Mouse (Mus musculus): ENCODE results near the gene Dach2. TPM values are rescaled to one million over a fixed set of nuclear protein-coding genes. Genes with fewer than 3 reads are reported as not detected.
"Not testable (repeated sequence)": the region's sequence is repeated elsewhere in the genome, so short reads cannot be mapped to it uniquely, and the experiment has no call there.

Gene Dach2
- total RNA-seq (2017), result not detected in 3 replicates

DNA sequence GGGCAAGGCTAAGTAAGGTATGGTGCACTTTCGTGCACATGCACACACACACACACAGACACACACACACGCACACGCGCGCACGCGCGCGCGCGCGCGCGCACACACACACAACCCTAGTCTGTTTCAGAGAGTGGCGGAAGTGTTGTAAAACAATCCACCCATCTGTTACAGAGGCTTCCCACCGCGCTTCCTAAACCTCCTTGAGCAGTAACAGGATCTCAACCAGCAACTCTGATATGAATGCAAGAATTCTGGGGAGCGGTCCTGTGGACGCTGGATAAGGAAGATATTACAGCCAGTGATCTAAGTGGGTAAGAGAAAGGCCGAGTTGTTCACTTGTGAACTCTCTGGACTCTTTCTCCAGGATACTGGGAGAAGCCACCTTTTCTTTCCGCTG, at the start of gene Dach2:
Gene Dach2, plus strand, starts transcription at position 107 of the 400 bp plus-strand sequence.
- no peak for ATAC-seq (replicated peaks; ENCODE audit: insufficient number of reproducible peaks, low FRiP score, low TSS enrichment, poor library complexity, severe bottlenecking)

DNA sequence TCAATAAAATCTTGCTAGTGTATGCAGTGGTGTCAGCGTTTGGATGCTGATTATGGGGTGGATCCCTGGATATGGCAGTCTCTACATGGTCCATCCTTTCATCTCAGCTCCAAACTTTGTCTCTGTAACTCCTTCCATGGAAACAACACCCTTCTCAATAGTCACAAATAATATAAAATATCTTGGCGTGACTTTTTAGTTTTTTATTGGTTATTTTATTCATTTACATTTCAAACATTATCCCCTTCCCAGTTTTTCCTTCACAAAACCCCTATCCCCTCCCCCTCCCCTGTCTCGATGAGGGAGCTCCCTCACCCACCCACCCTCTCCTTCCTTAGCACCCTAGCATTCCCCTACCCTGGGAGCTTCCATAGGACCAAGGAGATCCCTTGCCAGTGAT, 44.9 kb upstream of the Dach2 start:
- ATAC-seq (replicated peaks; ENCODE audit: insufficient number of reproducible peaks, low FRiP score, low TSS enrichment, poor library complexity, severe bottlenecking), result not testable (repeated sequence)

DNA sequence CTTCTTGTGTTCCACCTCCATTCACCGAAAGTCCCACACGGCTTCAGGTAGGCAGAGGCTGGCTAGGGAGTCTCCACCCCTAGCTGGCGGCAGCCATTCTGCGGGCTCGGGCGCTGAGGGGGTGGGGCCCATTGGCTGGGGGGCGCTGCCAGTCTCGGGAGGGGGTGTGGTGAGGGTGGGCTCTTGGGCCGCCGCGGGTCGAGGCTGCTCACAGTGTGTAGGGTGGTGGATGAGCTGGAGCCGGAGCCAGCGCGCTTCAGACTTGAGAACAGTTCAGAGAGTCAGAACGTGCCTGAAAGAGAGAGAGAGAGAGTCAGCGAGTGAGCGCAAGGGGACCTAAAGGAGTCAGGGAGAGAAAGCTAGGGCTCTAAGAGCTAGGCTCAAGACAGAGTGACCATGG, 721 bp downstream of the Dach2 start:
- ATAC-seq (replicated peaks; ENCODE audit: insufficient number of reproducible peaks, low FRiP score, low TSS enrichment, poor library complexity, severe bottlenecking), result no peak

DNA sequence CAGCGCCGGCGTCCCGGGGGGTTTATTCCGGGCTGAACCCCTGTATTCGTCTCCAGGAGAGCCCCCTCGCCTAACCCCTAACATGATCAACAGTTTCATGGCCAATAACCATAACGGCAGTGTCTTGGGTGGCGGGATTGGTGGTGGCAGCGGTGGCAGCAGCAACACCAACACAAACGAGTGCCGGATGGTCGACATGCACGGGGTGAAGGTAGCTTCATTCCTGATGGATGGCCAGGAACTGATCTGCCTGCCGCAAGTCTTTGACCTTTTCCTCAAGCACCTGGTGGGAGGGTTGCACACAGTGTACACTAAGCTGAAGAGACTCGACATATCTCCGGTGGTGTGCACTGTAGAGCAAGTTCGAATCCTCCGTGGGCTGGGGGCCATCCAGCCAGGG, 1.2 kb downstream of the Dach2 start:
- no peak for ATAC-seq (replicated peaks; ENCODE audit: insufficient number of reproducible peaks, low FRiP score, low TSS enrichment, poor library complexity, severe bottlenecking)

DNA sequence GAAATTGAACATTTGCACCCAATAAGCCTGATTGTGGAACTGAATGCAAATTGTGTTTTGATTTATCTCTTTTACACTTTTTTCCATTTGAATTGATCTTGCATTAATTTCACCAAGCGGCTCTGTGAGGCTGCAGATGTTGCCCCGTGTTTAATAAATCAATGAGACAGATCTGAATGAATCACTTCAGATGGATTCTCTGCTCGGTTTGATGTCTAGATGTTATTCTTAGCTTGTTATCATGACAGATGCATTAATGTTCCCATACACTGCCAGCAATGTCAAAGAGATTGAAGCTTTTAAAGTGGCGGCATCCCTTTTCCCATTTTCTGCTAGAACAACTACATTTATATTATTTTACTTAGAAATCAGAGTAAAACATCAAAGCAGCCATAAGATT, 7.0 kb downstream of the Dach2 start:
- no peak for ATAC-seq (replicated peaks; ENCODE audit: insufficient number of reproducible peaks, low FRiP score, low TSS enrichment, poor library complexity, severe bottlenecking)

DNA sequence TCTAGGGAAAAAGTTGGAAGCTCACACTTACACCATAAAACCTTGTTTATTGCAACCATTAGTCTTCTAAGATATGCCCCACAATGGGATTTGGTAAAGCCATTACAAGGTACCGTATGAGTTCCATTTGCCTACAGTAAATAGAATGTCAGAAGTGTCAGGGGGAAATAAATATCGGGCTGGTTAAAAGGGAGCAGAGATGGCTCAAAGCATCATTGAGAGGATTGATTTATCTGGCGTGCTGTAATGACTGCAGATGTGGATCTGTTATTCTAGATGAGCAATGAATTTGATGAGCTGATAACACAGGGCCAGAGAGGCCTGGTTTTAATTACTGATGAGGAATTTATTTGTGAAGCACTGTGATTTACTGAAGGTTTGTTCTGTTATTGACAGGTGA, 40.8 kb downstream of the Dach2 start:
- ATAC-seq (replicated peaks; ENCODE audit: insufficient number of reproducible peaks, low FRiP score, low TSS enrichment, poor library complexity, severe bottlenecking), result no peak

DNA sequence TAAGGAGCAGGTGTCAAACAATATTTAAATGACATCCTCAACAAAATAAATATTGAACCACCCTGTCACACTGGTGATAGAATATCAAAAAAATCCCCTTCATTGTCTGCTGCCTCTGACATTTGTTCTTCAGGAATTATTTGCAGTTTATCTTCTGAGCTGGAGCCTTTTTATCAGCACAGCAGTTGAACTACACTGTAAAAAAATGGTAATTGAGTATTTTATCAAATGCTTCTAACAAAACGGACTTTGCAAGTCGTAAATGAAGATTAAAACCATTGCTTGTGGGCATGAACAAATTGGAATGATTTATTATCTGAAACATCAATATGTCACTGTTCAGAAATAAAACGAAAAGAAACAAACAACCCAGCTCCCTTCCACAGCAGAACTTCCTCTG, 97.1 kb downstream of the Dach2 start:
- ATAC-seq (replicated peaks; ENCODE audit: insufficient number of reproducible peaks, low FRiP score, low TSS enrichment, poor library complexity, severe bottlenecking), result no peak

DNA sequence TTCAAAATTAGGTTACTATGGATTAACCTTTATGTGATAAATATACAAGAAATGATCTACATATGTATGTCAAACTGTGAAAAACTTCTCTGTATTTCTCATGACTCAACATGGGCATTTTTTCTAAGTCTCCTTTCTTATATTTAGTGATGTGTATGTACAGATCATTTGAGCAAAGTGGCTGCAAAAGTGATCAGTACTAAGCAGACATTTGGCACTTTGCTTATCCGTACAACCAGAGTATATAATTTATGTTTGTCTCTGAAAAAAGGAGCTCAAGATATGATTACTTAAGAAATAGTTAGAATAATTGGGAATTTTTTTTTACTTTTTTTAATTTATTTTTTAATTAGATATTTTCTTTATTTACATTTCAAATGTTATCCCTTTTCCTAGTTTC, 111.4 kb downstream of the Dach2 start:
- ATAC-seq (replicated peaks; ENCODE audit: insufficient number of reproducible peaks, low FRiP score, low TSS enrichment, poor library complexity, severe bottlenecking), result no peak

DNA sequence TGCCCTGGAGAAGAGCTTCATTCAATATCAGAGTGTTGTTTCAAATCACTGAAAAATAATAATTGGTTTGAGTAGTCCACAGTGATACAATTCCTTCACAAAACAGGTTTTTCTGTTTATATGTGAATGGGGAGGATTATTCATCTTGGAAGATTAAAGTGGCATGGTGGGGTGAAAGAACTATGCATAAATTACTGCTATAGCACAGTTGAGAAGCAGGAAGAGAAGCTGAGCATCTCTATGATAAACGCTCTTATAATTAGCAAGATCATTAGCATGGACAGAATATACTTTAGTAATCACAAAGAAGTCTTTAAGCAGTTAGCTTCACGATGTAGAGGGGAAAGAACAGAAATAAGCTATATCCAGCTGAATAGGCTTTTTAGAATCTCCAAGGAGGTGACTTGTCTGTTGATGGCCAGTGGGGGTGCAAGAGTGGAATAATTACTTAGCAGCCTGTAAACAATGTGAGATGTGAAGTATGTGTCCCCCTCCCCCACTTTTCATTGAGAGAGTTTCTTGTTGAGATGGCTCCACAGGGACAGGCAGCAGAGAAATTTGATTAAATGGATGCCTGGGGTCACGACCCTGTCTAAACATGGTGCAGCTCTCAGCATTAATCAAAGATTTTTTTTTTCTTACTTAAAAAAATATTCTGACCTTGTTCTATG, 124.3 kb downstream of the Dach2 start:
- ATAC-seq (replicated peaks; ENCODE audit: insufficient number of reproducible peaks, low FRiP score, low TSS enrichment, poor library complexity, severe bottlenecking), result no peak

DNA sequence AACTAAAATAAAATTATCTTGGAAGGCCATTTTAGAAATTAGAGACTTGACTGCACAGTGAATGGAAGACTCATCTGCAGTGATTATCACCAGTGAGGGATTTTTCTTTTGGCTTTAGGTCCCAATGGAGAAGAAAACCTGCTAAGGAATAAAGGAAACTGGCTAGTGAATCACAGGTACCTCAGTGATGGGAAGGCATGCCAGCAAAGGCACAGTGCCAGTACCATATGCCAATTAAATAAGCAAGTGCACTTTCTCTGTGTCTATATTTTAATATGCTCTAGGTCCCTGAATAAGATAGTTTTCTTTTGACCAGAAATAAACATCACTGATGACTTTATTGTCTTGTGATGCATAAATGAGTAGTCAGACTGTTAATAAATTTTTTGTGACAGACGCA, 184.8 kb downstream of the Dach2 start:
- no peak for ATAC-seq (replicated peaks; ENCODE audit: insufficient number of reproducible peaks, low FRiP score, low TSS enrichment, poor library complexity, severe bottlenecking)

DNA sequence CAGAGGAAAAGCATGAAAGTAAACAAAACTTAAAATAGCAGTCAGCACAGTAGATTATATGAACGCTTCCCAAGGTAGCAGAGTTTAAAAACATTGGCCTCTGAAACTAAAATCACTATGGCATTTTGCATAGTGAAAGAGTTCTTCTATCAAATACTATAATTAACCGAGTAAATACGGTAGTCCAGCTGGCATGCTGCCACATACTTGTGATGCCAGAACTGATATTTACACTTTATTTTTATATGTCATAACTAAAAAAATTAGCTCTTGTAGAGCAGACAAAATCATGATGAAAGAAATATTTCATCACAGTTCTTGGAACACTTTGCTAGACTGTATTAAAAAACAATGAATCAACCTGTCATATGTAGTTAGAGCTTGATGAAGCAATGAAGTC, 247.8 kb downstream of the Dach2 start:
- ATAC-seq (replicated peaks; ENCODE audit: insufficient number of reproducible peaks, low FRiP score, low TSS enrichment, poor library complexity, severe bottlenecking), result no peak

DNA sequence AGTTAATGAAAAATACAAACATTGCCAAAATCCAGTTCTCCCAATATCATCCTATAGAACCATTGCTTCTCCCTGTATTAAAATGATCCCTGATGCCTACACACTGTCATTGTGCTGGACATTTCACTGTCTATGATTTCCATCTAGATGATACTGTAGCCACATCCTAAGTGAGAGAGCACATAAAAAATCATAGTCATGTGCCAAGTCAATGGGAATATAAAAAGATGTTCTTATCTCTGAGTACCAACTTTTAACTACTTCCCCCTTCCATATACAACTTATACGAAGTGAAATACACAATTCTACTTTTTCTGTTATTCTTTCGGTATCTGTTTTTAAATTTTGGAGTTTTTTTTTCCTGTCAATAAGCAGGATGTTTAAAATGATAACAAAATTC, 266.6 kb downstream of the Dach2 start:
- ATAC-seq (replicated peaks; ENCODE audit: insufficient number of reproducible peaks, low FRiP score, low TSS enrichment, poor library complexity, severe bottlenecking), result no peak

DNA sequence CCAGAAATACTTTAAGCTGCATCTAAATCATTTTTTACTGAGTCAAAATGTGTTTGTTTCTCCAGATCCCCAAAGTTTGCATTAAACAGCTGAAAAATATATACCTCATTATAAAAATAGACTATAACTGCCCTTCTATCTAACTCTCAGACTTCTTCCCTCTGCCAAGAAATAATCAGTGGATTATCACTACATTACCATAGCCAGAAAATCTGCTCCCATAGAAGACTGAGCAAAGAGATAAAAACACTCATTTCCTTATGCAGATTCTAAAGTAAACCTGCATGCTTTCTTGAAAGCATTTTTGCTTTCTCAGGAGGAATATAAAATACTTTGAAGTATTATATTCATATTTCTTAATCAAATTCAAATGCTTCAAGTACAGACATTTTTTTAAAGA, 368.8 kb downstream of the Dach2 start:
- no peak for ATAC-seq (replicated peaks; ENCODE audit: insufficient number of reproducible peaks, low FRiP score, low TSS enrichment, poor library complexity, severe bottlenecking)

DNA sequence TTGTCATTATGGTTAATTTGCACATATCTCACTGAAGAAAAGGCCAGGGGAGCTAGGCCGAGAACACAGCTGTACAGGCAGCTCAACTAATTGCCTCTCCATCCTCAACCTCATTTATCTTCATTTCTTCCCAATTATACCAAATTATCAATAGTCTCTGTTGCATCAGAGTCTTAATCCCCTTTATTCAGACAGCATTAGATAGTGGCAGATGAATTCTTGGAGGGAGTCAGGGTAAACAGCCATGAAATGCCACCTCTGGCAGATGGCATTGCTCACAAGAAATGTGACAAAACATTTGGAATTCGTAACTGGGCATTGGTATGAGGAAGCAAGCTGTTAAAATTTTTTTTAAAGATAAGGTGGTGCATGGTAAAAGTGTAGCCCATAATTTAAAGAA, 389.9 kb downstream of the Dach2 start:
- ATAC-seq (replicated peaks; ENCODE audit: insufficient number of reproducible peaks, low FRiP score, low TSS enrichment, poor library complexity, severe bottlenecking), result no peak

DNA sequence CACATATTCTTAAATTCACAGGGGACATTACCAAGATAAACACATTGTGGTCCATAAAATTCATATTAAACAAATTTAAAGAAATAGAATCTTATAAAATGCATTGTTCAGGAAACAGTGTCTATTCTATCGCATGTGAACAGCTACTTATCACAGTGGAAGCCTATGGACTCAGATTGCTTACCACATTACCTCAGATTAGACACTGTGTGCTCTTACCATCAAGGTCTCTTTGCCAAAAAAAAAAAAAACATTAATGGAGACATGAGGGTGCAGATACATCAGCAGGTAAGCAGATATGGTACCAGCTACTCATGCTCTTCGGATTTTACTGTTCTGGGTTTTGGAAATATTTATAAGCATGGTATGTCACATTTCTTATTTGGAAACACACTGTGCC, 415.1 kb downstream of the Dach2 start:
- ATAC-seq (replicated peaks; ENCODE audit: insufficient number of reproducible peaks, low FRiP score, low TSS enrichment, poor library complexity, severe bottlenecking), result no peak

DNA sequence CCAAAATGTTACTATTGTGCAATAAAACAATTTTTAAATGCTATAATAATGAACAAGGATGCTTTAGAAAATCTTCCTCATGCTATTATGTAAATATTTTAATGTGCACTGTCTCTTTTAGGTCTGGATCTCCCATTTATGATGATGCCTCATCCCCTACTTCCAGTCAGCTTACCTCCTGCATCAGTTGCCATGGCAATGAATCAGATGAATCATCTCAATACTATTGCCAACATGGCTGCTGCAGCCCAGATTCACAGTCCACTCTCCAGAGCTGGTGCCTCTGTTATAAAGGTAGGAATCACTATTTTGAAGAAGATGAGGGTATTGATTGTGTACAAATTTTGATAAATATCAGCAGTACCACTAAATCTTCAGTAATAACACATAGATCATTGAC, 426.8 kb downstream of the Dach2 start:
- ATAC-seq (replicated peaks; ENCODE audit: insufficient number of reproducible peaks, low FRiP score, low TSS enrichment, poor library complexity, severe bottlenecking), result no peak

DNA sequence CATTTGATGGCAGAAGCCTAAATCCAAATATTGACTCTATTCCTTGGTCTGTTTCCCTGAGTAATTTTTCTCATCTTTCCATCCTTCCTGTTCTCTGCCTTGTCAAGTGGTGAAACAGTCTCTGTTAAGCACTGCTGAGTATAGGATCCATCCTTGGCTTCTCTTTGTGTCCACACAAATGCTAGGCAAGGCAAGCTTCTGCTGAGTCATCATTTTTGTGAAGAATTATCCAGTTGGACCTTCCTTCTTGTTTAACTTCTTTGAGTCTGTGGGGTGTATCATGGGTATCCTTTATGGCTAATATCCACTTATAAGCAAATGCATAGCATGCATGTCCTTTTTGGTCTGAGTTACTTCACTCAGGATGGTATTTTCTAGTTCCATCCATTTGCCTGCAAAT, 449.8 kb downstream of the Dach2 start:
- no peak for ATAC-seq (replicated peaks; ENCODE audit: insufficient number of reproducible peaks, low FRiP score, low TSS enrichment, poor library complexity, severe bottlenecking)

DNA sequence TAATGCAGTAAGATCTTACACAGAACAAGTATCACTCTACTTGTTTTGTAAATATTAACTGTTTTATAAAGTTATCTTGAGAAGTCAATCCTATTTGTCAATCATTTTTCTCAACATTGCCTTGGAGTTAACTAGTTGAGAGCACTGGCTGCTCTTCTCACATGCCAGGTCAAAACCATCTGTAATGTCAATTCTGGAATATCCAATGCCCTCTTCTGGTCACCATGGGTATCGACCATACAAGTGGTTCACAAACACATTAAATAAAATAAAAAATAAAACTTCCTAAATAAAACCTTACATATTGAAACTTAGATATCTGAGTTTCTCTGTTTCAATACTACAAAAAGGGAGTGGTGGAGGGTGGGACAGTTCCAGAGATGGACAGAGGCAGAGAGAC, 495.0 kb downstream of the Dach2 start:
- no peak for ATAC-seq (replicated peaks; ENCODE audit: insufficient number of reproducible peaks, low FRiP score, low TSS enrichment, poor library complexity, severe bottlenecking)

DNA sequence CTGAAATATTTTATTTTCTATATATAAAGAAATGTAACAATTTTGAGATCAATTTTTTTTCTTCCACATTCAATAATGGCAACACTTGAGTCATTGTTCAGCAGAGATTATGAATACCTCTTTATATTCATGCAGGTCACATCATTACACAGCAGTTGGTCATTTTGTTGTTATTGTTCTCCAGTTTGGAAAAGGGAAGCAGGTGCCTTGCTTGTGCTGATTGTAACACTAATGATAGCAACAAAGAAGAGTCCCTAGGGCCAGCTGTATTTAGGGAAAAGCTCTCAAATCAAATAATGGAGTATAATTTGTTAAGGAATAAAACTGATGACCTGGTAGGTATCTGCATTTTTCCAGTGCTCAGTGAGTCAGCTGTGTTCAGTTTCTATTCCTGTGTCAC, 513.1 kb downstream of the Dach2 start:
- ATAC-seq (replicated peaks; ENCODE audit: insufficient number of reproducible peaks, low FRiP score, low TSS enrichment, poor library complexity, severe bottlenecking), result no peak

DNA sequence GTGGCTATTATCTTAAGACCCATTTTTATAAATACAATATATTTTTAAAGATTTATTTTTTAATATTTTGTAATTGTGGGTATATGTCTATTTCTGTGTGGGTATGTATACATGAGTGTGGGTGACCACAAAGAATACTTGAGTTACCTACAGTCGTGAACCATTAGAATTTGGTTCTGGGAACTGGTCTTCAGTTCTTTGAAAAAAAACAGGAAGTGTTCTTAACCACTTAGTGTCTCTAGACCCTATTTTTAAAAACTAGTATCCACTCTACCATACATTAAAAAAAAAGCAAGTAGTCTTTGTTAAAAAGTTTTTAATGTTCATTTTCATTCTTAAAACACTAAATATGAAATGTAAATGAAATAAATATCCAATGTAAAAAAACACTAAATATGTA, 529.5 kb downstream of the Dach2 start:
- no peak for ATAC-seq (replicated peaks; ENCODE audit: insufficient number of reproducible peaks, low FRiP score, low TSS enrichment, poor library complexity, severe bottlenecking)

DNA sequence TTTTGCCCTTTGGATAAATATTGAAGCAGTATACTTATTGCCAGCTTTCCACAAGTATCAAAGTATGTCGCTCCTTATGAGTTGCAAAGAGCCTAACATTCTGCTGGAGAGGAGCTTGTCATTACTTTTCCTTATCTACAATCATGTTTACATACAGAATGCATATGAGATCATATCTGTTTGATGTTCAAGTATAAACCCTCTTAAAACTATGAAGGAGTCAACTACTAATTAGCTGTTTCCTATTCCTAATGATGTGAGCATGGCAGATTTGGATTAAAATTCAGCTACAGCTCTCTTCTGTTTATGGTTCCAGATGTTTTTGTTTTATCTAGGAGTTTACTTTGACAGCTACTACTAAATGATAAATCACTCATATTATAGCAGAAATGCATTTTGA, 535.8 kb downstream of the Dach2 start:
- ATAC-seq (replicated peaks; ENCODE audit: insufficient number of reproducible peaks, low FRiP score, low TSS enrichment, poor library complexity, severe bottlenecking), result no peak
